Mouse (Mus musculus) layer of hippocampus, adult 9-11 months (tissue): ENCODE data around the gene Tspo.
A peak's percentile ranks its signal among the peaks of the same experiment; 100 is the strongest.

ENCODE experiments used
- DNase-seq: peaks from one replicate; pipeline ENCODE4 v3.0.0; 2022

The Tspo gene

DNA sequence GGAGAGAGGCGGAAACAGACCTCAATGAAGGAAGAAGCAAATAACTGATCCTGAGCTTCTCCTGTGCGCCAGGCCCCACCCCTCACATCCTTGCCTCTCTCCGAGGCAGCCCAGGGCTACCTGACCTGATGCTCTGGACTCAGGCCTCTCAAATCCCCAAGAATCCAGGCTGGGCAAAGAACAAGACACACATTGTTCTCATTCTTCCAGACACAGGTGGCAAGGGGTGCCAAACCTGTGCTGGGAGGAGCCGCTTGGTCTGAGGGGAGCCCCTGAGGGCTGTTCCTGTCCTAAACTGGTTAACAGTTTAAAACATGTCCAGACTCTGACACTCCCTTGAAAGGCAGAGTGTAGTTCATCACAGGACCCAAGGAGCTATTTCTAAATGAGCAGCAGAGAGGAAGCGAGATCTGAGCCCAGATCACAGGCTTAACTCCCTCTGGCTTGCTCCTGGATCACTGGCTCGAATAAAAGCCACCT, 21.4 kb downstream of the Tspo start:
- no peak for DNase-seq

GRCm38 (mm10) chr15:83590841-83591240, 27.4 kb downstream of the Tspo start:
- no peak for DNase-seq

- DNase-seq = no peak
Observed at GRCm38 (mm10) chr15:83591758-83592157, 28.4 kb downstream of the Tspo start.

GRCm38 (mm10) chr15:83592260-83593188, 29.1 kb downstream of the Tspo start:
- DNase-seq = no peak

DNA sequence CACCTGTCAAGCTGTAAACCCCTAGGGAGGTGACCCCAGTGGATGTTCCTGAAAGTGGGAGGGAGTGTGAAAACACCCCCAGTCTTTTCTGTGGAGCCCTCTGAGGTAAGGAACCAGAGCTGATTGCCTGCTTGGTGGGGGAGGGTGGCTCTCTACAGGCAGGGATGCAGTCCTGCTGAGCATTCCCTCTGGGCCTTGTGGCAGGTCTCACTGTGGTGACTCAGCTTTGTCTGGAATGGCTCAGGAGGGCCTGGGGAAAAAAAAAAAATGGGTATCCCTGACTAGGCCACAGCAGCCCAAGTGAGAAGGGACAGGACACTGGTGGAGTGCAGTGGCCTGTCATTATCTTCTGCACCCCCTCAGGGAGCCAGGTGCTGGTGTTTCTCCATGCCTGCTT, 29.8 kb downstream of the Tspo start:
- no peak for DNase-seq

GRCm38 (mm10) chr15:83593702-83594512, 30.5 kb downstream of the Tspo start:
- no peak for DNase-seq

DNA sequence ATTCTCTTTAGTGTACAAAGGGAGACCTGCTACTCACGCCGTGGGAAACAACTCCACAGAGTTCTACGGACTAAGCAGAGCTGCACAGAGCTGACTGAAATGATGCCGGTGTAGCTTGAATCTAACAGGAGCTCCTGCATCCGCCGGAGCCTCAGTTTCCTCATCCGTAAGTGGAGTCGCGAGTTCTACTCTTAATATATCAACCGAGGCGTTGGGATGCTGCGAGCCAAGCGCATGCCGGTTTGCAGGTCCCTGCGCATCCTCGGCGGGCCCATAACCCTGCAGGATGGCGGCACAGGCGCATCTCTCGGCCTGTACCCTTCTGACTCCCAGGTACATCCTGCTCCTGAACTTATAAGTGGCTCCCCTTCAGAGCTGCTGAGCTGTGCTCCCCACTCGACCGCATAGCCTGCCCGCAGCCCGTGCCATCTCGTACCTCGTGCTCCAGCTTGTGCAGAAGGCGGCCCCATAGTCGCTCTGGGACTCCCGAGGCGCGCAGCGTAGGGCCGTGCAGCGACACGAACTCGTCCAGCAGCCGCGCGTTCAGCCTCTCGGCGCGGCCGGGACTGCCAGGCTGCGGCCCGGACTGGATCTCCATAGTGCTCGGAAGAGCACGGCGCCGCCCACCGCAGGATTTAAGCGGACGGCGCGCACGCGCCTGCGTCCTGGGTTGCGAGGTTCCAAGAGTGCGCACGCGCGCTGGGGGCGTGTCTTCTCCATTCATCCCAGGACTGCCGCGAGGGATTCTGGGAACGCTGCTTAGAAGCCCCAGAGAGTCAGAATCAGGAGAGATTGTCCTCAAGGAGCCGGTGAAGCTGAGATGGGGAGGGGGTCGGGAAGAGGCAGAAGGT, 31.3 kb downstream of the Tspo start, which contains the start of gene Ttll12:
Ttll12 (minus strand) TSS at position 645 of the 851 bp plus-strand sequence.
- peak; percentile 95 for DNase-seq

DNA sequence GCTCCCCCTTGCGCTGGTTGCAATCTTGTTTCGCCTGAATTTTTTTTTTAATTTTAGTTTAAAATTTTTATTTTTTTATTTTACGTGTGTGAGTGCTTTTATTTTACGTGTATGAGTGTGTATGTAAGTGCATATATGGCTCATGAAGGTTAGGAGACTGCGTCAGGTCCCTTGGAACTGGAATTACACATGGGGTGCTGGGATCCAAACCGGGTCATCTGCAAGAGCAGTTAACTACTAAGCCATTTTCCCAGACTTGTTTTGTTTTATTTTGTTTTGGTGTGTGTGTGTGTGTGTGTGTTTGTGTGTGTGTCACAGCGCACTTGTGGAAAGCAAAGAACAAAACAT, 31.9 kb downstream of the Tspo start:
- DNase-seq = no peak

DNA sequence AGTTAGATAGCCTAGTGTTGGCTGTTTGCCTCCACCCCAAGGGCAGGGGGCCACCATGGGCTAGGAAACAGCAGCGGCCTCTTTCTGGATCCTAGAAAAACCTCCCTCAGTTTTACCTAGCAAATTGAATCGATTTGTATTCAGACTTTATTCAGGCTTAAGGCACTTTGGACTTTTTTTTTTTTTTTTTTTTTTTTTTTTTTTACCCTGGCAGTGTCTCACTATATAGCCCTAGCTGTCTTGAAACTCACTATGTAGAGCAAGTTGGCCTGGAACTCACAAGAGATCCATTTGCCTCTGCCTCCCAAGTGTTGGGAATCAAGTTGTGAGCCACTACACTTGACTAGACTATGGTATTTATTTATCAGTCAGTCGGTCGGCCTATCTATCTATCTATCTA, 33.4 kb downstream of the Tspo start:
- DNase-seq = no peak

- DNase-seq = no peak
Observed at GRCm38 (mm10) chr15:83601185-83601584, 37.8 kb downstream of the Tspo start.

DNA sequence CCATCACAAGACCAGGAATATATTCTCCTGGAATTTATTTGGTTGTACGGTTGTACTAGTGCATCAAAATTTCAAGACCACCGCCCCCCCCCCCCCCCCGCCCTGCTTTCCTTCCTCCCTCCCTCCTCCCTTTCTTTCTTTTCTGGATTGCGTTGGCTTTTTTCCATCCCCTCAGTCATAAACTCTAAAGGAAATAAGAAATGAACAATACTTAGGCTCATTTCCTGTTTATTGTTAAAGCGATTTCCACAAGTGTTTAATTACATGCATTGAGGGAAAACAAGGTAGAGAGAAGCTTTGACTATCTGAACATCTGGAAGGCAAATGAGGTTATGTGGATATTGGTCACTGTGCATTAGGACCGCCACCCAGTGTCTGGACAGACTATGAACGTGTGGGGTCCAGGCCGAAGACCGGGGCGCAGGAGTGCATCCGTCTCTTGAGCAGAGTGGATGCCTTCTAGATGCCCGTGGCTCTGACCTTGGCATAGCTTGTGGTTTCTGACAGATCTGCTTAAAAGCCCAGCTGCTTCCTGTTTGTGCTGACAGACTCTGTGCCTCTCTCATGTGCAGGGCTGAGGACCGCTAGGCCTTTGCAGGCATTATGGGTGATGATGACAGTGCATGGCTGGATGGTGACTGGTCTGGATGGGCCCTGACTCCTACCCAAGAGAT, 39.1 kb downstream of the Tspo start:
- no peak for DNase-seq

DNA sequence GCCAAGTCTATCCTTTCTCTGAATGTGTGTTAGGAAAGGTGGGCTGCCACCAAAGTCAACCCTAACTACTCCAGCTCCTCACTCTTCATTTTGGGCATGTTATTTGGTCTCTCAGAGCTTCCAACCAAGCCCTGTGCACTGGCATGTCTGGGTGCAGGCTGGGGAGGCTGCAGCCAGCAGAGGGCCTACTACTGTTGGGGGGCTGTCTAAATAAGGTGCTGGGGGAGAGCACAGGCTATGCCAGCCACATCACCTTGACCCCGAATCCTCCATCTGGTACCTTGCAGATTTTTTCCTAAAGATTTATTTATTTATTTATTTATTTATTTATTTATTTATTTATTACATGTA, 39.6 kb downstream of the Tspo start:
- DNase-seq = no peak

DNA sequence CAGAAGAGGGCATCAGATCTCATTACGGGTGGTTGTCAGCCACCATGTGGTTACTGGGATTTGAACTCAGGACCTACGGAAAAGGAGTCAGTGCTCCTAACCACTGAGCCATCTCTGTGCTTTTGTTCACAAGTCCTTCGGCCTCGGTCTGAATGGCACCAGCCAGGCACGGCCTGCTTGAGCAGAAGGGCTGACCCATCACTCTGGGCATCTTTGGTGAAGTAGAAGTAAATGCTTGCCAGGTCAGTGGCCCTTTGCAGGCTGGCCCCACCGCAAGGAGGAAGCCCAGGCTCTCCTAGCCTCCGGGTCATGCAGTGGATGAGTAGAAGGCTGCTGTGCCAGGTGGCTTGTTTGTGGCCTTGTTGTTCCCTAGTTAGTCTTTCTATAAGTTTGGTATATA, 40.0 kb downstream of the Tspo start:
- no peak for DNase-seq

GRCm38 (mm10) chr15:83606216-83606615, 42.8 kb downstream of the Tspo start:
- DNase-seq = no peak

DNA sequence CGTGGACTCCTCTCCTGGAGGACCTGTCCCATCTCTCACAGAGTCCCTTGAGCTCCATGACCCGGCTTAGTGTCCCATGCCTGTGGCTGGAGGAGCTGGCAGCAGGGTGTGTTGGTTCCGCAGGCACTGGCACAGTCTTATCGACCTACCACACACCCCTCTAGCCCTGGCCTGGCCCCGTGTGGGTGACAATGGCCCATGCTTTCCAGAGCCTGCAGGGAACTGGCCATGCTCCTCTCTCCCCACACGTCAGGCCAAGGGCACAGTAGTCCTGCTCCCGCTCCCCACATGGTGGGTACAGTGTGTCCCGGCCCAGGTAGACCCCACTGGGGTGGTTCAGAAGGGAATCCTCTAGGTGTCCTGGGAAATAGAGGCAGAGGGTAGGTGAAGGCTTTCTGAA, 43.3 kb downstream of the Tspo start:
- DNase-seq = no peak

DNA sequence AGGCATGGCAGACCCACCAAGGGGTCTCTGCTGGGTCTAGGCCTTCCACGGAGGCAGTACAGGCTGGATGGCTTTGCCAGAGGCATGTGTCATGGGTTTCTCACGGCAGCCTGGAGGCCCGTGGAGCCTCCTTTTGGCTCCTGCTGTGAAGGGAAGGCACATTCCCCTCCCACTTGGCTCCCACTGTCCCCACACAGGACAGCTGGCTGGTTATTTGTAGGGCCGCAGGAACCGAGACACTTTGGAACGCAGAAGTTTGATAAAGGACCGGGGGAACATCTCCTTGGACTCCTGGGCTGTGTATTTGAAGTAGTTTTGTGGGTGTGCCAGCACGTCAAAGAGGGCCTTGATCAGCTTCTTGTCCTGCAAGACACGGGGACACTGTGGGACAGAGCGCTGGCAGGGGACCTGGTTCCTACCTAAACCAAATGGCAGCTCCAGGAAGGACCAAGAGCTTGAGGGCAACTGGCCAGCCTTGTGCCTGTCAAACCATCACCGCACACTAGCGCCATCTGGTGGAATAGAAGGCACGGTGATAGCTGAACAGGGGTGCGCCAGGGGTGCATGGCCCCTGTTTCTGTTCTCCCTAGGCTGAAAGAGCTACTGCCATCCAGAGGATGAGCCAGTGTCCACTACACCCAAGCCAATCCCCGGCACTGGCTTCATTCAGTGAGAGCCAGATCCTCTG, 43.9 kb downstream of the Tspo start:
- DNase-seq = peak; percentile 63

GRCm38 (mm10) chr15:83615245-83615644, 51.9 kb downstream of the Tspo start:
- peak; percentile 73 for DNase-seq
